Mouse (Mus musculus) G1E (cell line): ENCODE data around the gene Abhd2. TPM values are rescaled to one million over a fixed set of nuclear protein-coding genes. Genes with fewer than 3 reads are reported as not detected.

Source experiments
- ATAC-seq: 2 replicates; pipeline ENCODE4 v1.8.0; 2016; ENCODE audit warnings: mild to moderate bottlenecking; ENCODE audit not compliant: insufficient number of reproducible peaks, poor library complexity, low FRiP score, severe bottlenecking; ENCODE audit errors: extremely low read depth
- DNase-seq: peaks from one replicate; pipeline ENCODE4 v3.0.0; 2012; ENCODE audit warnings: low spot score
- H3K27me3 ChIP-seq: 2 replicates; pipeline ENCODE4 v1.6.1; 2012; ENCODE audit warnings: mild to moderate bottlenecking, low read length, inconsistent platforms; ENCODE audit not compliant: insufficient read depth
- H3K36me3 ChIP-seq: replicated peaks from 2 replicates; pipeline ENCODE3; 2012; ENCODE audit warnings: mild to moderate bottlenecking, inconsistent platforms
- H3K4me1 ChIP-seq: 2 replicates; pipeline ENCODE4 v1.6.1; 2012; ENCODE audit warnings: low read depth, low read length, inconsistent platforms, mixed read lengths; ENCODE audit not compliant: insufficient read depth
- H3K4me3 ChIP-seq: 2 replicates; pipeline ENCODE4 v1.5.1; 2012; ENCODE audit warnings: low read depth, mild to moderate bottlenecking, inconsistent platforms, low read length, moderate library complexity, mixed read lengths
- H3K9me3 ChIP-seq: replicated peaks from 2 replicates; pipeline ENCODE4 v1.6.1; 2012; ENCODE audit warnings: inconsistent platforms
- CTCF ChIP-seq: IDR thresholded peaks from 2 replicates; pipeline ENCODE4 v1.5.1; 2012; ENCODE audit warnings: low read depth, low read length, inconsistent platforms, mixed read lengths
- GATA1 ChIP-seq: IDR thresholded peaks from 2 replicates; pipeline ENCODE4 v1.6.1; 2012; ENCODE audit warnings: borderline replicate concordance, low read length, inconsistent platforms, mixed read lengths
- GATA2 ChIP-seq: IDR thresholded peaks from 2 replicates; pipeline ENCODE4 v1.6.1; 2012; ENCODE audit warnings: low read depth, low read length, inconsistent platforms, borderline replicate concordance
- POLR2AphosphoS5 ChIP-seq: IDR thresholded peaks from 2 replicates; pipeline ENCODE4 v1.6.1; 2012; ENCODE audit warnings: low read depth, low read length, inconsistent platforms; ENCODE audit not compliant: insufficient replicate concordance
- TAL1 ChIP-seq: conservative IDR thresholded peaks from 2 replicates; pipeline ENCODE4 v1.6.1; 2012; ENCODE audit warnings: low read depth, low read length, inconsistent platforms, mixed read lengths
- polyA plus RNA-seq: library from polyadenylated mRNA; stranded (reverse); fragments of >175 nt; gene quantifications from 2 replicates; pipeline ENCODE4 v1.2.3, GENCODE M21; 2012
- total RNA-seq, 2 experiments: library from RNA; stranded (forward) in 1 of 2; stranded (reverse) in 1 of 2; fragments of 200-1000 nt in 1 of 2; fragments of >200 nt in 1 of 2; fragmentation: Nextera tagmentation in 1 of 2; gene quantifications; 2 replicates each; pipeline ENCODE4 v1.2.3; 2014 to 2017

Gene Abhd2
- total and polyA plus RNA-seq, 3 experiments: 9.1 to 68.8 (median 33.8) TPM

DNA sequence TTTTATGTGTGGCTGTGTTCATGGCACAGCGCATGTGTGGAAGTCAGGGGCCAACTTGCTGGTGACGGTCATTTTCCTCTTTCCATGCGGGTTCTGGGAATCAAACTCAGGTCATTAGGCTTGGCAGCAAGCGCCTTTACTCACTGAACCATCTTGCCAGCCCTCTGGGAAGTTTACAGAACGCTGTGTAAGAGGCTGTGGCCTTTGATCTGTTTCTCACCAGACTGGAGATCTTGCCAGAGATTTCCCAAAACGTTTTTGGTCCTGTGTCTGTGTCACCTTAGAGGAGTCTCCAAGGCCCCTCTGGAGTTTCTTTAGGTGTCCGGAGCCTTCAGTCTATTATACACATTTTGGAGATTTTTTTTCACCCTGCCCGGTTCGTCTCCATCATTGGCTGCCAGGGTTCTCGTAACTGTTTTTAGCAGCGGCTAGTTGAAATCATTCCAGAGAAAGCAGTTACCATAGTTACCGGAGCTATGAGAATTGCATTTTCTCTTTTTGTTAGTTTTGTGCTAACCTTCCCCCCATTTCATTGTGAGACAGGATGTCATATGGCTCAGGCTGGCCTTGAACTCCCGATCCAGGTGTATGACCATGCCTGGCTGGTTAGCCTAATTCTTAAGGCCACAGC lies 22.3 kb downstream of the Abhd2 start:
- no peak overlapping the region for H3K4me3 ChIP-seq
- H3K27me3 ChIP-seq: no peaks in the 10 kb centered on the region
- TF ChIP-seq GATA1 (no peak), CTCF (no peak), TAL1 (no peak), POLR2AphosphoS5 (no peak), GATA2 (no peak)
- DNase-seq (no peak), ATAC-seq (no peak)
- H3K9me3 ChIP-seq: no peaks in the 10 kb centered on the region
- peaks cover 7% of the 10 kb centered on the region for H3K4me1 ChIP-seq
- peaks cover 83% of the 10 kb centered on the region for H3K36me3 ChIP-seq

- TF ChIP-seq CTCF: no peak
- TF ChIP-seq GATA1: no peak
- TF ChIP-seq POLR2AphosphoS5: no peak
- TF ChIP-seq TAL1: no peak
- TF ChIP-seq GATA2: no peak
- H3K4me1 ChIP-seq: peaks cover 13% of the 10 kb centered on the region
- no peaks in the 10 kb centered on the region for H3K9me3 ChIP-seq
- no peaks in the 10 kb centered on the region for H3K27me3 ChIP-seq
- no peak overlapping the region for H3K4me3 ChIP-seq
- ATAC-seq (no peak), DNase-seq (no peak)
- peaks cover 94% of the 10 kb centered on the region for H3K36me3 ChIP-seq
These were observed 25.7 kb downstream of the Abhd2 start for GRCm38 (mm10) chr7:79298681-79299080.

DNA sequence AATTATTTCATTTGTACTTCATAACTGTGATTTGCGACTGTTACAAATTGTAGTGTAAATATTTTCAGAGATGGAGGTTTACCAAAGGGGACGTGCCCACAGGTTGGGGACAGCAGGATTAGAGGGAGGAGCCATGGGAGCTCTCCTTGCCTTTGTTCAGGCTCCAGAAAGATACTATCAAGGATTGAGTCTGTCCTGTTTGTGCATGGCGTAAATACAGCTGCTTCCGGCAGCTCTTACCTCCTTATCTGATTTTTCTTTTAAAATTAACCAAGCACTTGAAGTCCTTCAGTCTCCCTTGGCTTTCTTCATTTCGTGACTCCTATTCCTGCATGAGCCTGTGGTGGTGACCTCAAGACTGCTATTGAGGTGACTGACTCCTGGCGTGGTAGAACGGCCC lies 26.5 kb downstream of the Abhd2 start:
- TF ChIP-seq GATA1: no peak
- TF ChIP-seq GATA2: no peak
- no peak for TF ChIP-seq TAL1
- no peak for TF ChIP-seq POLR2AphosphoS5
- TF ChIP-seq CTCF: no peak
- Histone ChIP-seq H3K36me3 (peaks cover 94% of the 10 kb centered on the region), H3K4me1 (peaks cover 12% of the 10 kb centered on the region), H3K4me3 (no peak overlapping the region), H3K27me3 (no peaks in the 10 kb centered on the region), H3K9me3 (no peaks in the 10 kb centered on the region)
- no peak for ATAC-seq
- no peak for DNase-seq

GRCm38 (mm10) chr7:79300432-79301151 lies 27.6 kb downstream of the Abhd2 start:
- ATAC-seq (no peak), DNase-seq (no peak)
- peaks cover 94% of the 10 kb centered on the region for H3K36me3 ChIP-seq
- H3K9me3 ChIP-seq: no peaks in the 10 kb centered on the region
- H3K4me1 ChIP-seq: peaks cover 11% of the 10 kb centered on the region
- H3K4me3 ChIP-seq: no peak overlapping the region
- no peaks in the 10 kb centered on the region for H3K27me3 ChIP-seq
- TF ChIP-seq POLR2AphosphoS5 (no peak), GATA1 (no peak), TAL1 (no peak), GATA2 (no peak), CTCF (no peak)

GRCm38 (mm10) chr7:79302145-79302544 lies 29.1 kb downstream of the Abhd2 start:
- Histone ChIP-seq H3K9me3 (no peaks in the 10 kb centered on the region), H3K36me3 (peaks cover 96% of the 10 kb centered on the region), H3K4me3 (no peak overlapping the region), H3K27me3 (no peaks in the 10 kb centered on the region), H3K4me1 (peaks cover 11% of the 10 kb centered on the region)
- TF ChIP-seq POLR2AphosphoS5: no peak
- no peak for TF ChIP-seq CTCF
- no peak for TF ChIP-seq GATA2
- TF ChIP-seq GATA1: no peak
- no peak for TF ChIP-seq TAL1
- ATAC-seq (no peak), DNase-seq (no peak)

DNA sequence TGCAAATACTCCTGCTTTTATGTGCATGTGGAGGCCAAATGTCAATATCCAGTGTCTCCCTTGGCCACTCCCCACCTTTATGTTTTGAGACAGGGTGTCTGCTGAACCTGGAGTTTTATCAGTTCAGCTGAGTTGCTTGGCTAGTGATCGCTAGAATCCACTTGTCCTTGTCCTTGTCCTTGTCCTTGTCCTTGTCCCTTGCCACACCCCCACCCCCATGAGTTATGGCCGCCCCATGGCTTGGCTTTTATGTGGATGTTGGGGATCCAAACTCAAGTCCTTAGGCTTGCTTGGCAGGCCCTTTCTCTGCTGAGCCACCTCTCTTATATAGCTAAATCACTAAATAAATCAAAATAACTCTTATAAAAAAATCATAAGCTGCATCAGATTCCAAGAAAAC lies 29.6 kb downstream of the Abhd2 start:
- Histone ChIP-seq H3K4me1 (peaks cover 16% of the 10 kb centered on the region), H3K9me3 (no peaks in the 10 kb centered on the region), H3K4me3 (no peak overlapping the region), H3K27me3 (no peaks in the 10 kb centered on the region), H3K36me3 (peaks cover 96% of the 10 kb centered on the region)
- DNase-seq: no peak
- no peak for ATAC-seq
- TF ChIP-seq CTCF (no peak), POLR2AphosphoS5 (no peak), GATA2 (no peak), TAL1 (no peak), GATA1 (no peak)
